In genomic region chrX:159591633-159592032, GRCm38 (mm10) we compare ENCODE assay signal across 25 mouse cellular contexts. TPM values are rescaled to one million over a fixed set of nuclear protein-coding genes. Genes with fewer than 3 reads are reported as not detected.
A peak's percentile ranks its signal among the peaks of the same experiment; 100 is the strongest.
DNase-seq lines count a peak whose midpoint lies in the region; ATAC-seq and TF ChIP-seq lines count a peak whose summit lies in the region.
"Had no signal": no experiment of that assay in that cellular context is flagged by ENCODE, and none has a peak within 500 bp of the region (broad histone marks: within the 10 kb centered on the region; RNA-seq: fewer than 3 reads in every experiment).

No protein-coding gene starts in this region.

- ATAC-seq in Patski = no peak
- ATAC-seq: CD4-positive, CD25-positive, alpha-beta regulatory T cell, adult 4 months; forebrain, postnatal 0 days; intestine, postnatal 0 days had no signal

- no peaks in the 10 kb centered on the region for H3K36me3 ChIP-seq in heart, adult 2 months (ENCODE audit: control insufficient read depth, insufficient read depth, low read length)
- H3K36me3 ChIP-seq: embryonic facial prominence, embryonic 15.5 days; forebrain, embryonic 12.5 days; heart, embryonic 15.5 days; hindbrain, embryonic 13.5 days; neural tube, embryonic 13.5 days had no signal

- no peak for TF ChIP-seq POLR2A in heart, adult 2 months (IDR thresholded peaks at IDR 0.05; ENCODE audit: insufficient read depth, low read depth, low read length)

- TF ChIP-seq CTCF in heart, adult 2 months (IDR thresholded peaks at IDR 0.05) = peak; percentile 22
- peak; percentile 2; the same call in 1 of the 2 replicates for TF ChIP-seq CTCF in left cerebral cortex, adult 2 months (IDR thresholded peaks at IDR 0.05)
- TF ChIP-seq CTCF in Patski (IDR thresholded peaks at IDR 0.05) = peak; percentile 19

- POLR2A ChIA-PET in Patski (lab: Charles Lee) = no interaction called here

- WGBS in heart, adult 2 months = 61% methylated on average over 1 of the region's 1 CpGs

- H3K27me3 ChIP-seq in heart, adult 2 months (ENCODE audit: control insufficient read depth, insufficient read depth, low read length) = no peaks in the 10 kb centered on the region
- H3K27me3 ChIP-seq in Patski = peaks cover under 1% of the 10 kb centered on the region
- H3K27me3 ChIP-seq: embryonic facial prominence, embryonic 15.5 days; heart, embryonic 15.5 days; hindbrain, embryonic 13.5 days; limb, embryonic 13.5 days; neural tube, embryonic 13.5 days had no signal

- no peaks in the 10 kb centered on the region for H3K4me1 ChIP-seq in heart, adult 2 months (ENCODE audit: control insufficient read depth, insufficient read depth, low read length)
- H3K4me1 ChIP-seq: embryonic facial prominence, embryonic 15.5 days; forebrain, embryonic 12.5 days; heart, embryonic 10.5 days; heart, embryonic 15.5 days; hindbrain, embryonic 13.5 days; kidney, embryonic 15.5 days; limb, embryonic 13.5 days; neural tube, embryonic 13.5 days had no signal

- TF ChIP-seq EP300 in heart, adult 2 months (IDR thresholded peaks at IDR 0.05; ENCODE audit: insufficient read depth, low read depth, low read length) = no peak

- no peak overlapping the region for H3K27ac ChIP-seq in heart, adult 2 months
- H3K27ac ChIP-seq in left cerebral cortex, adult 2 months = no peak overlapping the region
- H3K27ac ChIP-seq: embryonic facial prominence, embryonic 15.5 days; forebrain, embryonic 12.5 days; heart, embryonic 10.5 days; heart, embryonic 15.5 days; hindbrain, embryonic 13.5 days; kidney, embryonic 15.5 days; limb, embryonic 13.5 days; neural tube, embryonic 13.5 days had no signal

- H3K4me3 ChIP-seq in heart, adult 2 months = no peak overlapping the region
- no peak overlapping the region for H3K4me3 ChIP-seq in left cerebral cortex, adult 2 months
- H3K4me3 ChIP-seq: embryonic facial prominence, embryonic 15.5 days; forebrain, embryonic 12.5 days; heart, embryonic 10.5 days; heart, embryonic 15.5 days; hindbrain, embryonic 13.5 days; kidney, embryonic 15.5 days; limb, embryonic 13.5 days; neural tube, embryonic 13.5 days had no signal

- no peaks in the 10 kb centered on the region for H3K79me2 ChIP-seq in heart, adult 2 months (replicated peaks; ENCODE audit: control insufficient read depth, insufficient read depth, low read length)

- intact Hi-C loops in heart, adult 2 months (cut with DNase I) = no loop called here
- intact Hi-C loops in left cerebral cortex, adult 2 months (cut with DNase I) = no loop called here
- intact Hi-C loops in left cerebral cortex, postnatal 36 days (cut with DNase I) = no loop called here

- in situ Hi-C loops in Patski (cut with MboI; ENCODE audit: low pct_unique_long_range_greater_than_20kb) = no loop called here

- CTCF ChIA-PET in Patski (lab: Charles Lee) = no interaction called here

- H3K9ac ChIP-seq in heart, adult 2 months (ENCODE audit: low read depth, low read length) = no peak overlapping the region
- H3K9ac ChIP-seq: embryonic facial prominence, embryonic 15.5 days; forebrain, embryonic 12.5 days; forebrain, postnatal 0 days; heart, embryonic 15.5 days; hindbrain, embryonic 13.5 days; kidney, embryonic 15.5 days; limb, embryonic 13.5 days; neural tube, embryonic 13.5 days had no signal

- DNase-seq in heart, adult 2 months = no peak
- DNase-seq in heart, adult 9 months (ENCODE audit: low spot score in 2 of 2) = no peak
- DNase-seq in left cerebral cortex, adult 2 months (ENCODE audit: extremely low spot score in 1 of 2, low spot score in 2 of 2) = no peak
- DNase-seq in left cerebral cortex, postnatal 36 days (ENCODE audit: low spot score in 2 of 2) = no peak
- peak; percentile 6 for DNase-seq in 3T3-L1 (ENCODE audit: low read depth, low spot score)
- no peak for DNase-seq in Patski (ENCODE audit: low read depth, low spot score)
- DNase-seq in right cerebral cortex, postnatal 4 days = no peak
- DNase-seq in heart, postnatal 4 days = no peak
- DNase-seq: adrenal gland, postnatal 25 days; cerebellum, adult 2 months; cerebellum, postnatal 14 days; forebrain, postnatal 0 days; lung, adult 18-20 months; lung, postnatal 14 days; thymus, postnatal 4 days had no signal

RNA-seq across cellular contexts. Expression of gene Sh3kbp1, which starts 35.4 kb away (rescaled TPM):
- total RNA-seq in heart, adult 2 months (2021) = 100 to 1,000 TPM; 105 to 132 TPM
- polyA plus RNA-seq in heart, adult 2 months (2012; rRNA removed) = 149 and 222 TPM in 2 replicates
- 10 to 100 TPM; 57.5 to 61.3 TPM for total RNA-seq in left cerebral cortex, adult 2 months (2021)
- total RNA-seq in left cerebral cortex, postnatal 36 days (2021) = 10 to 100 TPM; 49.9 to 56.9 TPM
- 14.4 TPM for polyA plus RNA-seq in Patski (2021)
- 100 to 1,000 TPM; 279 to 282 TPM for total RNA-seq in heart, postnatal 4 days (2021)
